Mouse (Mus musculus) cerebellum, adult (tissue): Measurements from ENCODE around the gene Pigyl.

ENCODE experiments used
- ATAC-seq: cut with Nextera tagmentation; 2 replicates; pipeline ENCODE4 v1.9.2; 2017; ENCODE audit warnings: mild to moderate bottlenecking, moderate library complexity, mixed read lengths; ENCODE audit not compliant: insufficient number of reproducible peaks, low FRiP score, low TSS enrichment

The Pigyl gene

GRCm38 (mm10) chr9:22156497-22157245 is at the start of gene Pigyl:
Pigyl (plus strand) TSS chr9:22156846.
- ATAC-seq, result peak; percentile 95

- ATAC-seq, result no peak
Measured at GRCm38 (mm10) chr9:22108194-22108593, 48.5 kb upstream of the Pigyl start.

- ATAC-seq, result no peak
Measured at GRCm38 (mm10) chr9:22115635-22116034, 41.0 kb upstream of the Pigyl start.

- no peak for ATAC-seq
Measured at GRCm38 (mm10) chr9:22116086-22116485, 40.6 kb upstream of the Pigyl start.

DNA sequence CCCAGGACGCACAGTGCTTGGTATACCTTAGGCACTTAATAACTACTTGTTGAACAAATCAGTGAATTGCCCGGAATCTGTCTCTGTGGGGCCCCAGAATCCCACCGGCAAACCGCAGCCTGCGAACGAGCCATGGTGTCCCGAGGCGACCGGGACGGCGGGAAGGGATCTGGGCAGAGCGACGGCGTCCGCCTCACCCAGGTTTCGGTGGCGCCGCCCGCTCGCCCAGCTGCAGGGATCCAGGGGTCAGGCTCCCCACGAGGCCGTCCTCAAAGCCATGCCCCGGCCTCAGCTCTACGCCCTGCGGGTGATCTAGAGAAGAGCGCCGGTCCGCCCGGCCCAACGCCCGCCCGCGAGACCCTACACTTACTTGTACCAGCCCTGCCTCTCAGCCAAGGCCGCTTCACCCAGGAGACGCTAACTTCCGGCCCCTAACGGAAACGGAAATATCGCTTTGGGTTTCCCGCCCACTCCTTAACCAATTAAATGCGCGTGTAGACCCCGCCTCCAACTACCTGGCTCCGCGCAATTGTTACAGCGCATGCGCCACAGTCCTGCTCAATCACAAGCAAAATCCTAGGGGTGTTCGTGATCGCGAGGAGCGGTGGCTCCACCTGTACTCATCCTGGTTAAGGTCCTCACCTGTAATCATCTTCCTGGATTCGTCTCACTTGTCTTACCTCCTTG is 39.8 kb upstream of the Pigyl start, which contains the start of gene Elof1:
TSS of gene Elof1 (minus strand) at position 433 of the 687 bp plus-strand sequence.
- ATAC-seq, result peak; percentile 92

- ATAC-seq, result 0 out of 2 replicates have a peak, but pooled peaks have one; percentile 10
Measured at GRCm38 (mm10) chr9:22117754-22118456, 38.7 kb upstream of the Pigyl start.

GRCm38 (mm10) chr9:22119543-22119942 is 37.1 kb upstream of the Pigyl start:
- ATAC-seq, result no peak

DNA sequence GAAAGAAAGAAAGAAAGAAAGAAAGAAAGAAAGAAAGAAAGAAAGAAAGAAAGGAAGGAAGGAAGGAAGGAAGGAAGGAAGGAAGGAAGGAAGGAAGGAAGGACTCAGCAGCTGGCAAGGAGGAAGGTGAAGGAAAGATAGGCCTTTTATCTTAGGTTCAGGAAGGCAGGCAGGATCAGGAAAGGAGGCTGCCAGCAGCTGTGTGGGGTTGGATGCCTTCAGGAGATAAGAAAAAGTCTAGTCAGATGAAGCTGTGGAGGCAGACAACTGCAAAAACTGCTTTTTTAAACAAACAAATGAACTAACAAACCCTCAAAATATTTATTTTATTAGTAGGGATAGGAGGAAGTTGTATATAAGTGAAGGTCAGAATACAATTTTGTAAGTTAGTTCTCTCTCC is 35.1 kb upstream of the Pigyl start:
- no peak for ATAC-seq

DNA sequence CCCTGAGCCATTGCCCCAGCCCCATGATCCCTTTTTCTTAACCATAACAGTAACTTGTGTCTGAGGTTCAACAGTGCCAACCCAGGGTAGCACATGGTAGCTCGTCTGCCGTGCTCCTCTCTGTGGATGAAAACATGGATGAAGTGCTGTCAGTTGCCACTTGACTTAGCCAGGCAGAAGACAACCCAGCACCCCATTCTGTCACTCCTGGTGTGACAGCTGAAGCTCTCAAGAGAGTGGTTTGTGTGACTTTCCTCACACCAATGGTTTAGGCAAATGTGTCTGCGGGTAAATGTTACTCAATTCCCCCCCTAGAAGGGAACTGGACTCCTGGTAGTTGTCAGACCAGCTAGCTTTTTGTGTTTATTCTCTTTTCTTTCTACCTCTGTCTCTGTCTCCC is 34.6 kb upstream of the Pigyl start:
- no peak for ATAC-seq

DNA sequence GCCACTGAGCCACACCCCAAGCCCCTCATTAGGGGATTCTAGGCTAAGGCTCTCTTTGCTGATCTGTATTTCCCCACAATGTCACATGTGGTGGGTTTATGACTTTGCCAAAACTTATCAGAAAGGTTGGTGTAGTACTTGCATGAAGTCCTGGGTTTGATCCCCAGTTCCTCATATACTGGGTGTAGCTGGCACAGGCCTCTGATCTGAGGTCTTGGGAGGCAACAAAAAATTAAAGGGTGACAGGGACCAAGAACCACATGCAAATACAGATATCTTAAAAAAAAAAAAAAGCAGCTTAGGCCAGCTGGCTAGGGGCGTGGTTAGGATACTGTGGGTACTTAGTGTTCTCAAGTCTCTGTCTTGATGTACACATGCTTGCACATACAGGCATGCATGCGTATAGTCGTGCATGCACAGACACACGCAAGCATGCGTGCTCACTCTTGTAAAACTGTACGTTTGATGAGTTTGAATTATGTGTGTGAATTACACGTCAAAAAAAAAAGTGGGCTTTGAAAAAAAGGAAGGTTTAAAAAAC is 33.5 kb upstream of the Pigyl start:
- ATAC-seq, result no peak

GRCm38 (mm10) chr9:22124169-22124568 is 32.5 kb upstream of the Pigyl start:
- ATAC-seq, result no peak

DNA sequence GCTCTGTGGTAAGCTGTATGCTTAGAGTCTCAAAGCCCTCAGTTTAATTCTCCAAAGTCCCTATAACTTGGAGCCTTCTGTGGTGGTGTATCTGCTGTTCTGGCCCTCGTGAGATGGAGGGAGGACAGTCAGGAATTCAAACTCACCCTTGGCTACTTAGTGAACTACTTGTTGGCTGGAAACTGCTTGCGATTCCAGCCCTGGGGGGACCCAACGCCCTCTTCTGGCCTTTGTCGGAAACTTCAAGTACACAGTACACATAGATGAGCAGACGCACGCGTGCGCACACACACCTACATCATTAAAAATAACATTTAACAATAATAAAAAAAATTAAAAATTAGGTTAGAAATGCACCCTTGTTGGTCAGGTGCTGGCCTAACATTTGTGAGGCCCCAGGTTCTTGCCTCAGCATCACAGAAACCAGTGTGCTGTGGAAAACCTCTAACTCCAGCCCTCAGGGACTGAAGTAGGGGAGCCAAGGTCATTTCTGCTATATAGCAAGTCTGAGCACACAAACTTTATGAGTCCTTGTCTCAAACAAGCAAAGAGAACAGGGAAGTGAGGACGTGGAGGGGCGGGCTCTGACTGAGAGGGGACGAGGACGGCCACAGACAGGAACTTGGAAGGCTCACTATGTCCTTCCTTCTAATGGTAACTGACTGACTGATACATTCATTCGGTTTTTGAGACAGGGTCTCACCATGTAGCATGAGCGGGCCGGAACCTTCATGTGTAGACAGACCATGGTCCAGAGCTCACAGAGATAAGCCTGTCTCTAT is 31.2 kb upstream of the Pigyl start:
- ATAC-seq, result no peak

GRCm38 (mm10) chr9:22131226-22131981 is 25.2 kb upstream of the Pigyl start:
- ATAC-seq, result no peak

DNA sequence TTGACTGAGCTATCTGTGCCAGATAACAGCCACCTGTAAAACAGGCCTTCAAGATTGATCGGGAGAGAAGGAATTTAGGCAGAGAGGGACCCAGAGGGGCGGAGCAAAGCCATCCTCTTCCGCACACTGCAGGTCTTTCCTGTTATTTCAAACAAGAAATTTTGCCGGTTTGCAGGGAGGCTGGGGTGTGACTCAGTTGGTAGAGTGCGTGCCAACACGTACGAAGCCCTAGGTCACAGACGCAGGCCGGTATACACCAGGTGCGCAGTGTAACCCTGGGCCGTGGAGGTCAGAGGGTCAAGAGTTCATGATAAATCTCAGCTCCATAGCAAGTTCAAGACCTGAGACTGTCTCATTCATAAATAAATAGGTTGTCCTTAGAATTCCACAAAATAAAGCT is 24.4 kb upstream of the Pigyl start:
- no peak for ATAC-seq

DNA sequence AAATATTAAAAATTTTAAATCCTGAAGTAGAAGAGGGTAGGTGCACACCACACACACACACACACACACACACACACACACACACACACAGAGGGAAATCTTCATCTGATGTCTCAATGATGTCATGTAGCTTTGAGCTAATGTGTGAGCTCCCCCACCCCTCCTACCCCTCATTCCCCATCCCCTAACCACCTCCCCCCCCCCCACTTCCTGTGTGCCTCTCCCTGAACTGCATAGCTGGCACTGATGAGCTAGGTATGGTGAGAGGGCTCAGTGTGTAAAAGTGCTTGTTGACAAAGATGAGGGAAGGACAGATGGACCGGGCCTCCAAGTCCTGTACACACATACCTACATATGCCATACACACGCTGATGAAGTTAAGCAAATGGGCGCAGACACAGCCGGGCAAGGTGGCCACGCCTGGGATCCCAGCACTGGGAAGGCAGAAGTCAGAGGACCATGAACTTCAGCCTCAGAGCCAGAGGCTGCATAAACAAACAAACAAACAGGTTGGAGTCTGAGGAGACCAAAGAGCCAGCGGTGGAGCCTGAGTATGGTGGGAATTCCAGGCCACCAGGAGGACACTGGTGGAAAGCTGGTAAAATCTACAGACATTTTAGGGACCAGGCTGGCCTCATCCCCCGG is 22.3 kb upstream of the Pigyl start:
- ATAC-seq, result no peak

DNA sequence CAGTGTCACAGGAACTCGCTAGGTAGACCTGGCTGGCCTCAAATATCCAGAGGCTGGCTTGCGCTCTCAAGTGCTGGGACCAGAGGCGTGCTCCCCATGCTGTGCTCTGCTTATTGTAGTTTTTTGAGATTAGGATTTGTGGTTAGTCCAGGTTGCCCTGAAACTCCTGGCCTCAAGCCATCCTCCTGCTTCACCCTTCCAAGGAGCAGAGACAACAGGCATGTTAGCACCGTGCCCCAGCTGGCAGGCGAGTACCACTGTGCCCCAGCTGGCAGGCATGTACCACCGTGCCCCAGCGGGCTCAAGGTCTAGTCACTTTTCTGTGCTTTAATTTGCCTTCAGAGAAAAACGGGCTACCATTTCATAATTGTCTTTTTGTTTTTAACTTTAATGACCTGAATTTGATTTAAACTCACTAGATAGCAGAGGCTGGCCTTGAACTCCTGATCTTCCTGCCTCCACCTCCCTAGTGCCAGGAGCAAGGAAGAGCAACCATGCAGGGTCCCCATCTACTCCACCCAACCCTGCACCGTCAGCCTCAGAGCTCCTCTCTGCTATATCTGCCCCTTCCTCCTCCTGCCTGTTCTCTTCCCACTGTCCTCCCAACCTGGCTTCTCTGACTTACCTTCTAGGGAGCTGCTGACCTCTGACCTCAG is 21.5 kb upstream of the Pigyl start:
- no peak for ATAC-seq

DNA sequence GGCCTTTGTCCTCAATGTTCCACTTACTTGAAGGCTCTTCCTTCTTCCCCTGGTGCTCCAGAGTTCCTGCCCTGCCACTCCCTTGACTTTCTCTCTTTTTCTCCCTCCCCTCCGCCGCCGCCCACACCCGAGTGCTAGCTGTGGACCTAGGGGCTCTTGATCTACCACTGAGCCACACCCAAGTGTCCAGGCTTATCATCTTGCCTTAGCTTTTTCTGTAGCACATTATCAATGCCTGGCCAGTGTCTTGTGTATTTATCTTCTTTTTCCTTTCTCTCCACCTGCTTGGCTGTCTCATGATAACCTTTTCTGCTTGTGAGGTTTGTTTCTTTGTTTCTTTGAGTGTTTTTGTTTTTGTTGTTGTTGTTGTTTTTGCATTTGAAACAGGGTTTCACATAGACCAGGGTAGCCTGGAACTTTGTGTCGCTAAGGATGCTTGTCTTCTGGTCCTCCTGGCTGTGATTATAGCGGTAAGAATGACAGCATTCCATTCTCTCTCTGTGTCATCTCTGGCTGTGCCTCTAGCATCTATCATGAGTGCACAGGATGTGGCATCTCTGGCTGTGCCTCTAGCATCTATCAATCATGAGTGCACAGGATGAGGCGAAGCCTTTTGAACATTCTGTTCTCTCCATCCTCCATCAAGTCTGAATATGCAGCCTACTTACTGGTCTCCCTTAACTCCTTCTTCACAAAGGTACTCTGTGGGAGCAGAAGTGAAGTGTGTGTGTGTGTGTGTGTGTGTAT is 20.8 kb upstream of the Pigyl start, which contains the start of gene Acp5:
TSS of gene Acp5 (minus strand) at position 68 of the 747 bp plus-strand sequence.
- ATAC-seq, result no peak
